Mouse (Mus musculus) A20 (cell line): ENCODE data around the gene Ptk6.
A peak's percentile ranks its signal among the peaks of the same experiment; 100 is the strongest.

Experiments used
- DNase-seq: peaks from one replicate; pipeline ENCODE4 v3.0.0-alpha.2; 2011; ENCODE audit warnings: low read depth, low spot score

Gene Ptk6

GRCm38 (mm10) chr2:181202422-181202821 is at the start of gene Ptk6:
Gene Ptk6 (minus strand): TSS chr2:181202789.
- no peak for DNase-seq

DNA sequence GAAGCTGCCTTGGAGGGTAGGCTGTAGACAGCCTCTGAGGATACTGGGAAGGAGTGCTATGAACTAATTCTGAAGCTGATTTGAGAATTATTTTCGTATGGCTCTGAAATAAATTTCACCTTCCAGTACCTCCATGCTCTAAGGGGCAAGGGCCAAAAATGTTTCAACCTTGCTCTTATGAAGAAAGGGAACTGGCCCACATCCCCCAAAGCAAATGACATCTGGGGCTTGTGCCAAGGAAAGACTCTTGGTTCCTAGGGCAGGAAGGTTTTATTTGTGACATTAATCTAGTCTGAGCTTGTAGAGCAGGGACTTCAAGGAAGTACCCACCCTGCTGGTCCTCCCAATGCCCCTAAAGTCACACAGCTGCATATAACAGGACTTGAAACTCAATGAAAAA is 49.3 kb upstream of the Ptk6 start:
- peak; percentile 44 for DNase-seq

DNA sequence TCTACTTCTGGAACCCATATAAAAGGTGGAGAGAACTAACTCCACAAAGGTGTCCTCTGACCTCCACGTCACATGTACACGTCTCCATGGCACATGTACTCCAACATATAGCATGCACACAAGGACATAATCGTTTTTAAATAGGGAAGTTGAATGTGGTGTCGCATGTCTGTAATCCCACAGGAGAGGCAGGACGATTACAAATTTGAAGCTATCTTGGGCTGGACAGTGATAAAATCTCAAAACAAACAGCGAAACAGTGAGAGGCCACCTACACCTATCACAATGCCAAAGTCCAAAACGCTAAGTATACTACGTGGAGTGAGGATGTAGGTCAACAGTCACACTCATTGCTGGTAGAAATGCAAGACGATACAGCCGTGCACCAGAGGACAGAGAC is 46.6 kb upstream of the Ptk6 start:
- DNase-seq = no peak

- no peak for DNase-seq
These were observed 42.4 kb upstream of the Ptk6 start for GRCm38 (mm10) chr2:181245031-181245430.

GRCm38 (mm10) chr2:181243706-181244394 is 41.3 kb upstream of the Ptk6 start:
- peak; percentile 9 for DNase-seq

GRCm38 (mm10) chr2:181242314-181242665 is 39.7 kb upstream of the Ptk6 start:
- DNase-seq = no peak

DNA sequence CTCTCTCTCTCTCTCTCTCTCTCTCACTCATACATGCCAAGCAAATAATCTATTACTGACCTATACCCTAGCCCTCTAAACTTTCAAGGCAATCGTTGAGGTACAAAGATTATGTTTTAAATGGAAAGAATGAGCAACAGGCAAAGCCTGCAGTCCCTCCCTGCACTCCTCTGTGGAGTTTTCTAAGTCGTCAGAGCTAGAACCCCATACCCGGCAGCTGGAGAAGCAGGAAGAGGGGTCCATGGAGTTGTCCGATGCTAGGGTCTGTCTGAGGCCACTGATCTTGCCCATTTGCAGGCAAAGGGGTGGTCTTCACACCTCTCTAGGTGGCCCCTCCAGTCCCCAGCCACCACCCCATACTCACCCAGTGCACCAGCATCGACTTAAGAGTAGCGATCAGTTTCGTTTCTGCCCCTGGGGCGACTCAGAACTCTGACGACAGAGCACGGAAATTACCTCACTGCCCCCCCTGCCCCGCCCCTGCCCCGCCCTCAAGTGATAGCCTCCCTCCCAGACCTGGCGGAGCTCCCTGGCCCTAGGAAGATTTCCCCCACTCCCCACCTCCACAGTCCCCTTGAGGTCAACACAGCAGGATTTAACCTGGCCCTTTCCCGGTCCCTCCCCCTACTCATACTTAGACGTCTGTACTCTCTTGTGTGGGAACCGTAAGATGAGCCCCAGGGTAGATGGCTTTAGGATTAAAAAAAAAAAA is 39.2 kb upstream of the Ptk6 start, which contains the start of gene Helz2:
Gene Helz2, minus strand, starts transcription at position 426 of the 712 bp plus-strand sequence.
- DNase-seq = peak; percentile 90

DNA sequence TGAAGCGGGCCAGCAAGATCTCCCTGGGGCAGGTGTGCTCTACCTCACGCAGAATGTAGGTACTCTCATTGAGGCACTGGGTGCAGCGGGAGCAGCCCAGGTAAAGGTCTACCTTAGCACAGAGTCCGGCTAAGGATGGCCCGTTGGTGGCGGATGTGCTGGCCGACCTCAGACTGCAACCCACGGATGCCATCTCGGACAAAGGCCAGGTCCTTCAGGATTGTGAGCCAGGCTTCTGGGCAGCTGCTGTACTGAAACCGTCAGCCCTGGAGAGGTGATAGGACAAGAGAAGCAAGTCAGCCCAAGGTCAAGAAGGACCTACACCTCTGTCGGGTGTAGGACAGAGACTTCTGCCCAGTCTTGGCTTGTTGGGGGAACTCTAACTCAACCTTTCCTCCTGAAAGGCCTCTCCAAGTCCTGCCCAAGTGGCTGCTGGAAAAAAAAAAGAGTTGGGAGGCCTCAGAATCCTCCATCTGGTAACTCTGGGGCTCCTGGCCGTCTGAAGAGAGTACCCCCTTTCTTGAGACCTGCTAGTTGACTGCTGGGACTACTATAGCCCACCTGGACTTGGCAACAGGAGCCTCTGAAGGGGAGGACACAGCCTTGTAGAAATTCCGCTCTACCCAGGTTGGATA is 38.3 kb upstream of the Ptk6 start:
- DNase-seq = peak; percentile 37

GRCm38 (mm10) chr2:181239261-181239660 is 36.7 kb upstream of the Ptk6 start:
- DNase-seq = no peak

DNA sequence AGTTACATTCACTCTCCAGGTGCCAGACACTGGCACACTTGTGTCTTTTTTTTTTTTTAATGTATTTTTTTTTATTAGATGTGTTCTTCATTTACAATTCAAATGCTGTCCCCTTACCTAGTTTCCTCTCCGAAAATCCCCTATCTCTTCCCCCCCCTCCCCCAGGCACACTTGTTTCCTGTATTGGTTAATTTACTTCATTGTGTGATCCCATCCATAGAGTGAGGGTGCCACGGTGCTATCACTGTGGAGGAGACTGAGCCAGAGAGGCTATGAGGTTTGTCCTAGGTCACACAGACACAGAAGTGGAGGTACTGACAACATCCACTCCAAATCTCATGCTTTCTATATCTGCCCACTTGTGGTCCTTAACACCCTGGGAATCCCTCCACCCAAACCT is 36.3 kb upstream of the Ptk6 start:
- DNase-seq = peak; percentile 77

GRCm38 (mm10) chr2:181238091-181238610 is 35.6 kb upstream of the Ptk6 start:
- DNase-seq = no peak

GRCm38 (mm10) chr2:181237251-181238014 is 34.8 kb upstream of the Ptk6 start:
- no peak for DNase-seq

- peak; percentile 25 for DNase-seq
These were observed 33.3 kb upstream of the Ptk6 start for GRCm38 (mm10) chr2:181235681-181236566.

DNA sequence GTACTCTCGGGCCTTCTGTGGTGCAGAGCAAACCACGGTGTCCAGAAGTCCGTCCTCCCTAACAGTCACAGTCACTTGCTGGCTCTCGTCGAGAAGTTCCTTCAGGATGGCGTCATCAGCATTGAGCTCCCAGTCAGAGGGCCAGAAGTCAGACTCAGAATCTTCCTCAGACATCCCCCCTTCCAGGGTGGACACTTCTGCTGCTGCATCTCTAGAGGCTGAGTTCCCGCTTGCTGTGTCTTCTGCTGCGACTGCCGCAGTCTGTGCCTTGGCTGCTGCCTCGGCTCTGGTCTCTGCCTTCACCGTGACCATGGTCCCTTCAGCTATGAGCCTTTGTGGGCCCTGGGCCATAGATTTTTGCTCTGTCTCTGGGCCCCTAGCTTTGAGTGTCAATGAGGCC is 32.1 kb upstream of the Ptk6 start:
- DNase-seq = no peak

DNA sequence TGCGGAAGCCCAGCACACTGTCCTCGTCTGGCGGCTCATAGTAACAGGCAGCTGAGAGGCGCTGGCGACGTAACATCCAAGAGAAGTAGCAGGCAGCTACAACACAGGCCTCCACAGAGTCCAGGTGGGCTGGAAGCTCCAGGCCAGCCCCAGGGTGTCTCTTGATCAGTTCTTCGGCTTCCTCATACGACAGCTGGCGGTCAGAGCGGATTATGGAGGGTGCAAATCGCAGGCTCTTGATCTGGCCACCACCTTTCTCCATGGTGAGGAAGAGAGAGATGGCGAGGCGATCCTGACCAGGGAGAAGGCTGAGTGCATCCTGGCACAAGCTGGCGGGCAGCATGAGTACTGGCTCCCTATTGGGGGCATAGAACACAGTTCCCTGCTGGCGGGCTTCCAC is 30.9 kb upstream of the Ptk6 start:
- DNase-seq = no peak

DNA sequence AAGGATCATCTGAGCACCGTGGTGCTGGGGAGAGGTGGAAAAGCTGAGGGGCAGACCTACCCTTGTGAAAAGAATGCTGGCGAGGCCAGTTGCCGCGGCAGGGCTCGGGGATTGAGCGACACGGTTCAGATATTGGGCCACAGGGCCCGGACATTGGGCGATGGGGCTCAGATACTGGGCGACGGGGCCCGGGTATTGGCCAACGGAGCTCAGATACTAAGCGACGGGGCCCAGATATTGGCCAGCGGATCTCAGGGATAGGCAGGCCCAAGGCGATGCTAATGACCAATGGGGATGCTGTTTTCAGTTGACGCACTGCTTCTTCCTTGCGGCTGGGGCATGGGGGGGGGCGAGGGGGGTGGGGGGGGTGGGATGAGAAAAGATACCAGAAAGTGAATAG is 28.6 kb upstream of the Ptk6 start:
- DNase-seq = no peak

DNA sequence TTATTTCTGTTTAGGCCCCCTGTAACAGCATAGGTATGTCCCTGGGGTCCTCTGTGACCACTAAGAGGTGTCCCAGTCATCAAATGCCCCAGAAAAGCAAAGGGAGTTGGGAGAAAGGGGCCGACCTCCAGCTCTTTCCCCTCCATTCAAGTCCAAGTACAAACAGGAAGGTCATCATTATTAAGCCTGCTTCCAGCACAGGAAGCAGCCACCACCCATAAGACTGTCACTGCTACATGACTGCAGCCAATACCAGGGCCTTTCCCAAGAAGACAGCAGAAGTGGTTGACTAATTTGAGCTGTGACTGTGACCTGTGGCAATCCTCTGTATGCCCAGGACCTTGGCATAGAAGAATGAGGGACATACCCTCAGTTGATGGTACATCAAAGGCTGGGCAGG is 25.7 kb upstream of the Ptk6 start:
- no peak for DNase-seq

DNA sequence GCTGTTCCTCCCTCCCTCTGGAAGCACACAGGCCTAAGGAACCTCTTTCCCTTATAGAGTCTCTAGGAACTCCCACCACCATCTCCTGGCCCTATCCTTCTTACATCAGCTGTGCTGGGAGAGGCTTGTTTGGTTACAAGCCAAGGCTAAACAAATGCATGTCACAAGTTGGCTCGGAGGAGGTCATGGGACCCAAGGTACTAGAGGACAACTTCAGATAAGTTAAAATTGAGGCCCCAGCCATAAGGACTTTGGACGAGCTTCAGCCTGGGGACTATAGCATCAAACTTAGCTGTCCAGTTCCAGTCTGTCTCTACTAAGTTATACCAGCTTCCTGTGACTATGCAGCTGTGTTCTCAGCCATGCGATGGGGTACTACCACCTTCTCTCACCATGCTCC is 24.5 kb upstream of the Ptk6 start:
- DNase-seq = no peak

GRCm38 (mm10) chr2:181224994-181225393 is 22.4 kb upstream of the Ptk6 start:
- no peak for DNase-seq

DNA sequence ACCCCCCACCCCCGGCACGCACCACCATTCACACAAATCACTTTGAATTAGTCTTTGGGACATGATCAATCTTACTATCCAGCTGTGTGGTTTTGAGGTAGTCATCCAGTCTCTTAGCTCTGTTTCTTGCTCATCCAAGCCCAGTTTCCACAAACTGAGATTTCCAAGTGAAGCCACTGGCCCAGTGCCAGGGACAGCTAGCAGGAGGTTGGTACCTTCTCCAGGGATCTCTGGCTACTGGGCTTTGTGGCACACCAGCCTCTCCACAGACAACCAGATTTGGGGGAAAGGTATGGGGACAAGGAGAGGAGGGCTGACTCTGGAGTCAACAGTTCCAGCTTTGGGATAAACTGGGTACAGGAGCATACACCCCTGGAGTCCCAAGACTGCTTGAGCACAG is 17.8 kb upstream of the Ptk6 start:
- DNase-seq = no peak
